Mouse (Mus musculus): ENCODE data around the gene Islr2. TPM values are rescaled to one million over a fixed set of nuclear protein-coding genes. Genes with fewer than 3 reads are reported as not detected.

The Islr2 gene
- polyA plus RNA-seq, 1 experiment from 2014 or later = 51.6 TPM

- H3K36me3 ChIP-seq (ENCODE audit: control insufficient read depth, insufficient read depth, low read length) = no peaks in the 10 kb centered on the region
- H3K9me3 ChIP-seq (ENCODE audit: control insufficient read depth, low read length) = no peaks in the 10 kb centered on the region
- ATAC-seq (ENCODE audit: low FRiP score, low TSS enrichment) (peak; percentile 31; the same call in 1 of the 2 replicates), DNase-seq (peak; percentile 89)
- H3K4me1 ChIP-seq (ENCODE audit: control insufficient read depth, insufficient read depth, low read length) = peaks cover 6% of the 10 kb centered on the region; the same call in 1 of the 2 replicates
- no peak overlapping the region for H3K4me3 ChIP-seq (replicated peaks; ENCODE audit: low read depth, low read length)
- no peaks in the 10 kb centered on the region for H3K27me3 ChIP-seq (ENCODE audit: control insufficient read depth, insufficient read depth, low read length)
- peak overlapping the region; percentile 47; the same call in 1 of the 2 replicates for H3K27ac ChIP-seq (replicated peaks; ENCODE audit: low read depth, low read length)
- WGBS = 14% methylated on average over 25 of the region's 25 CpGs
- peak overlapping the region; percentile 44 for H3K4me2 ChIP-seq (ENCODE audit: low read length)
- peak overlapping the region; percentile 39 for H3K9ac ChIP-seq (replicated peaks; ENCODE audit: low read length)
These were observed 43.1 kb upstream of the Islr2 start for GRCm38 (mm10) chr9:58247064-58247759.

GRCm38 (mm10) chr9:58246083-58246591, 42.0 kb upstream of the Islr2 start:
- ATAC-seq (ENCODE audit: low FRiP score, low TSS enrichment) = no peak
- no peak for DNase-seq
- 68% methylated on average over 4 of the region's 4 CpGs for WGBS

DNA sequence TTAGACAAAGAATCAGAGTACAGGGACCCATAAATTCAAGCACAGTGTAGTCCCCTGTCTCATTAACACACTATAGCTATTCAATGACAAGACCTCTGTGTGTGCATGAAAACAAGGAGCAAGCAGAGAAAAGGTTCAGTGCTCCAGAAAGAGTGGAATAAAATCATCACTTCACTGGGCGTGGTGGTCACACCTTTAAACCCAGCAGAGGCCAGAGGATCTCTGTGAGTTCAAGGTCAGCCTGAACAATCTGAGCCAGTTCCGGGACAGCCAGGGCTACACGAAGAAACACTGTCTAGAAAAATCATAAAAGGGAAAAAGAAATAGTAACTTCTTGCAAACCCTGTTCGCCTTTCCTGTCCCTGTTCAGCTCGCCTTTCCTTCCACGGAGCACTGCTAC, 39.6 kb upstream of the Islr2 start:
- no peak overlapping the region for H3K27ac ChIP-seq (replicated peaks; ENCODE audit: low read depth, low read length)
- no peak for ATAC-seq (ENCODE audit: low FRiP score, low TSS enrichment)
- 92% methylated on average over 6 of the region's 6 CpGs for WGBS

More at GRCm38 (mm10) chr9:58246083-58246591, 42.0 kb upstream of the Islr2 start:
- Histone ChIP-seq H3K4me1 (ENCODE audit: control insufficient read depth, insufficient read depth, low read length) (peaks cover 8% of the 10 kb centered on the region; the same call in 1 of the 2 replicates), H3K4me2 (ENCODE audit: low read length) (no peak overlapping the region), H3K9me3 (ENCODE audit: control insufficient read depth, low read length) (no peaks in the 10 kb centered on the region), H3K36me3 (ENCODE audit: control insufficient read depth, insufficient read depth, low read length) (no peaks in the 10 kb centered on the region), H3K9ac (replicated peaks; ENCODE audit: low read length) (no peak overlapping the region), H3K4me3 (replicated peaks; ENCODE audit: low read depth, low read length) (no peak overlapping the region), H3K27ac (replicated peaks; ENCODE audit: low read depth, low read length) (no peak overlapping the region), H3K27me3 (ENCODE audit: control insufficient read depth, insufficient read depth, low read length) (no peaks in the 10 kb centered on the region)

GRCm38 (mm10) chr9:58242696-58243095, 38.6 kb upstream of the Islr2 start:
- WGBS = 90% methylated on average over 5 of the region's 5 CpGs
- H3K27me3 ChIP-seq (ENCODE audit: control insufficient read depth, insufficient read depth, low read length) = no peaks in the 10 kb centered on the region
- H3K4me3 ChIP-seq (replicated peaks; ENCODE audit: low read depth, low read length) = no peak overlapping the region
- no peak for DNase-seq
- peaks cover 8% of the 10 kb centered on the region; the same call in 1 of the 2 replicates for H3K4me1 ChIP-seq (ENCODE audit: control insufficient read depth, insufficient read depth, low read length)
- H3K36me3 ChIP-seq (ENCODE audit: control insufficient read depth, insufficient read depth, low read length) = no peaks in the 10 kb centered on the region
- H3K9me3 ChIP-seq (ENCODE audit: control insufficient read depth, low read length) = no peaks in the 10 kb centered on the region
- no peak overlapping the region for H3K27ac ChIP-seq (replicated peaks; ENCODE audit: low read depth, low read length)
- H3K9ac ChIP-seq (replicated peaks; ENCODE audit: low read length) = no peak overlapping the region
- H3K4me2 ChIP-seq (ENCODE audit: low read length) = no peak overlapping the region
- no peak for ATAC-seq (ENCODE audit: low FRiP score, low TSS enrichment)

More for the DNA sequence above, 39.6 kb upstream of the Islr2 start:
- no peak overlapping the region for H3K9ac ChIP-seq (replicated peaks; ENCODE audit: low read length)
- H3K4me3 ChIP-seq (replicated peaks; ENCODE audit: low read depth, low read length) = no peak overlapping the region
- H3K4me1 ChIP-seq (ENCODE audit: control insufficient read depth, insufficient read depth, low read length) = peaks cover 8% of the 10 kb centered on the region; the same call in 1 of the 2 replicates
- no peaks in the 10 kb centered on the region for H3K36me3 ChIP-seq (ENCODE audit: control insufficient read depth, insufficient read depth, low read length)
- H3K27me3 ChIP-seq (ENCODE audit: control insufficient read depth, insufficient read depth, low read length) = no peaks in the 10 kb centered on the region
- DNase-seq = no peak
- no peak overlapping the region for H3K4me2 ChIP-seq (ENCODE audit: low read length)
- H3K9me3 ChIP-seq (ENCODE audit: control insufficient read depth, low read length) = no peaks in the 10 kb centered on the region

GRCm38 (mm10) chr9:58241780-58242485, 37.8 kb upstream of the Islr2 start:
- no peak overlapping the region for H3K9ac ChIP-seq (replicated peaks; ENCODE audit: low read length)
- peaks cover 4% of the 10 kb centered on the region; the same call in 1 of the 2 replicates for H3K4me1 ChIP-seq (ENCODE audit: control insufficient read depth, insufficient read depth, low read length)
- 49% methylated on average over 9 of the region's 9 CpGs for WGBS
- no peak overlapping the region for H3K4me3 ChIP-seq (replicated peaks; ENCODE audit: low read depth, low read length)
- DNase-seq (peak; percentile 75), ATAC-seq (ENCODE audit: low FRiP score, low TSS enrichment) (no peak; the same call in 1 of the 2 replicates)
- no peaks in the 10 kb centered on the region for H3K36me3 ChIP-seq (ENCODE audit: control insufficient read depth, insufficient read depth, low read length)
- H3K4me2 ChIP-seq (ENCODE audit: low read length) = no peak overlapping the region
- 0 out of 2 replicates have a peak overlapping the region, but pooled peaks have one; percentile 14 for H3K27ac ChIP-seq (replicated peaks; ENCODE audit: low read depth, low read length)
- no peaks in the 10 kb centered on the region for H3K9me3 ChIP-seq (ENCODE audit: control insufficient read depth, low read length)
- H3K27me3 ChIP-seq (ENCODE audit: control insufficient read depth, insufficient read depth, low read length) = no peaks in the 10 kb centered on the region

GRCm38 (mm10) chr9:58234502-58235015, 30.4 kb upstream of the Islr2 start:
- H3K4me2 ChIP-seq (ENCODE audit: low read length) = no peak overlapping the region
- no peak overlapping the region for H3K9ac ChIP-seq (replicated peaks; ENCODE audit: low read length)
- no peaks in the 10 kb centered on the region for H3K9me3 ChIP-seq (ENCODE audit: control insufficient read depth, low read length)
- H3K4me3 ChIP-seq (replicated peaks; ENCODE audit: low read depth, low read length) = no peak overlapping the region
- ATAC-seq (ENCODE audit: low FRiP score, low TSS enrichment) (no peak), DNase-seq (no peak)
- H3K36me3 ChIP-seq (ENCODE audit: control insufficient read depth, insufficient read depth, low read length) = peaks cover 3% of the 10 kb centered on the region; the same call in 1 of the 2 replicates
- H3K27me3 ChIP-seq (ENCODE audit: control insufficient read depth, insufficient read depth, low read length) = no peaks in the 10 kb centered on the region
- H3K4me1 ChIP-seq (ENCODE audit: control insufficient read depth, insufficient read depth, low read length) = no peaks in the 10 kb centered on the region
- WGBS = 98% methylated on average over 28 of the region's 28 CpGs
- H3K27ac ChIP-seq (replicated peaks; ENCODE audit: low read depth, low read length) = no peak overlapping the region

DNA sequence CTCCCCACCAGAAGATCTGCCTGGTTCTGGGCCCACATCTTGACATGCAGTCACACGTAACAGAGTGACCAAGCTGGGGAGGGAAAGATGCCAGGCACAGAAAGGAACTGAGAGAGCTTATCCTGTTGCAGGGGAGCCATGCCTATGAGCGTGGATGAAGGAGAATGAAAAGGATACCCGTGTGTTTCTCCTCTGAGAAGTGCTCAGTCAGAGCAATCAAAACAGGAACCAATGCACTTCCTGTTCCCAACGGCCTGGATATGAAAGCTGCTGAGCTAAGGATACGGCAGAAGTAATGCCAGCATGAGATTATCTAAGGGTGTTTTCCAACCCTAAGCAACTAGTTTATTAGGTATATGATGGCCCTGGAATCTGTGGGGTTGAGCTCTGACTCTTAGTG, 28.3 kb upstream of the Islr2 start:
- no peaks in the 10 kb centered on the region for H3K9me3 ChIP-seq (ENCODE audit: control insufficient read depth, low read length)
- WGBS = 83% methylated on average over 5 of the region's 5 CpGs
- no peak for DNase-seq

GRCm38 (mm10) chr9:58231746-58232145, 27.6 kb upstream of the Islr2 start:
- no peak overlapping the region for H3K27ac ChIP-seq (replicated peaks; ENCODE audit: low read depth, low read length)
- H3K9me3 ChIP-seq (ENCODE audit: control insufficient read depth, low read length) = no peaks in the 10 kb centered on the region
- no peak for DNase-seq
- no peaks in the 10 kb centered on the region for H3K4me1 ChIP-seq (ENCODE audit: control insufficient read depth, insufficient read depth, low read length)
- H3K27me3 ChIP-seq (ENCODE audit: control insufficient read depth, insufficient read depth, low read length) = no peaks in the 10 kb centered on the region
- WGBS = 83% methylated on average over 6 of the region's 6 CpGs
- no peak overlapping the region for H3K9ac ChIP-seq (replicated peaks; ENCODE audit: low read length)
- H3K36me3 ChIP-seq (ENCODE audit: control insufficient read depth, insufficient read depth, low read length) = peaks cover 3% of the 10 kb centered on the region; the same call in 1 of the 2 replicates
- ATAC-seq (ENCODE audit: low FRiP score, low TSS enrichment) = no peak
- H3K4me2 ChIP-seq (ENCODE audit: low read length) = no peak overlapping the region
- H3K4me3 ChIP-seq (replicated peaks; ENCODE audit: low read depth, low read length) = no peak overlapping the region

More for the DNA sequence above, 28.3 kb upstream of the Islr2 start:
- peaks cover 3% of the 10 kb centered on the region; the same call in 1 of the 2 replicates for H3K36me3 ChIP-seq (ENCODE audit: control insufficient read depth, insufficient read depth, low read length)
- no peak overlapping the region for H3K4me3 ChIP-seq (replicated peaks; ENCODE audit: low read depth, low read length)
- H3K4me2 ChIP-seq (ENCODE audit: low read length) = no peak overlapping the region
- H3K27me3 ChIP-seq (ENCODE audit: control insufficient read depth, insufficient read depth, low read length) = no peaks in the 10 kb centered on the region
- no peak for ATAC-seq (ENCODE audit: low FRiP score, low TSS enrichment)
- no peaks in the 10 kb centered on the region for H3K4me1 ChIP-seq (ENCODE audit: control insufficient read depth, insufficient read depth, low read length)
- no peak overlapping the region for H3K27ac ChIP-seq (replicated peaks; ENCODE audit: low read depth, low read length)
- H3K9ac ChIP-seq (replicated peaks; ENCODE audit: low read length) = no peak overlapping the region

All from midbrain, embryonic 14.5 days (tissue).